Mouse (Mus musculus): ENCODE measurements around the gene Ppp1r15b. TPM values are rescaled to one million over a fixed set of nuclear protein-coding genes. Genes with fewer than 3 reads are reported as not detected.

Gene Ppp1r15b
- total RNA-seq, 2 experiments from 2014 or later = 41.4 to 44.3 TPM

GRCm38 (mm10) chr1:133125640-133126364 is 5.1 kb upstream of the Ppp1r15b start:
- no peak; the same call in 1 of the 2 replicates for TF ChIP-seq CTCF (IDR thresholded peaks at IDR 0.05)
- Histone ChIP-seq H3K27ac (no peak overlapping the region), H3K4me3 (no peak overlapping the region)
- DNase-seq (ENCODE audit: extremely low spot score in 1 of 2, low spot score in 2 of 2) = no peak
- intact Hi-C loops (cut with DNase I) = no loop called here

DNA sequence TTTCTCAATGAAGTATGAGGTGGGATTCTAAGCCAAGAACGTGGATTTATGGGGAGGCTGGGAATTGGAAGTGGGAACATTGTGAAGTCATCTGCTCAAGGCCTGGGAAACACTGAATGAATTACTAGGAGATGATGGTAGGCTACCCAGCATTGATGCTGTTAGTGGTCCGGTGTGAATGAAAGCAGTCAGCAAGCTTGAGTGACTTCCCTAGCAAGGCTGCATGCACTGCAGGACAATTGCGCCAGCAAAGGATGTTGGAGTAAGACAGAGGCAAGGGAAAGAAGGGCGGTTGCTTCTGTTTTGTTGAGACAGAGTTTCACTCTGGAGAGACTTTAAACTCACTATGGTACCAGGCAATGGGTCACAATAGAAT is 4.6 kb upstream of the Ppp1r15b start:
- intact Hi-C loops (cut with DNase I) = no loop called here
- H3K4me3 ChIP-seq = no peak overlapping the region
- no peak overlapping the region for H3K27ac ChIP-seq
- DNase-seq (ENCODE audit: extremely low spot score in 1 of 2, low spot score in 2 of 2) = no peak
- TF ChIP-seq CTCF (IDR thresholded peaks at IDR 0.05) = no peak

DNA sequence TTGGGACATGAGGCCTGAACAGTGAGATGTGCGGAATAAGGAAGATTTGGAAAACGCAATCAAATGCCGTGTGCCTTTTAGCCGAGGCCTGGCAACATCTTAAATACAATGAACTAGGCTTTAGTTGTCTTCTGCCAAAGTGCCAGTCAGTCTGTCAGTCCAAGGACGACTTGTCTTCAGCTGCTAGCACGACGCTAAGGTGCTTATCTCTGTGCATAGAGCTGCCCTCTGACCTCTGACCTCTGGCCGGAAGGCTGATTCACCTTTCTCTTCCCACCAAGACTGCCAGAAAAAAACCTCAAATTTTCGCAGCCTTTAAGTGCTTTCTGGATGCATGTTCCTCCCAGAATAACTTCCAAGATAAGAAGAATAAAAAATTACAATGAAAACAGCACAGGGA is 3.6 kb upstream of the Ppp1r15b start:
- DNase-seq (ENCODE audit: extremely low spot score in 1 of 2, low spot score in 2 of 2) = no peak
- TF ChIP-seq CTCF (IDR thresholded peaks at IDR 0.05) = no peak
- intact Hi-C loops (cut with DNase I) = no loop called here
- Histone ChIP-seq H3K27ac (no peak overlapping the region), H3K4me3 (no peak overlapping the region)

GRCm38 (mm10) chr1:133129471-133130221 is 1.3 kb upstream of the Ppp1r15b start:
- DNase-seq (ENCODE audit: extremely low spot score in 1 of 2, low spot score in 2 of 2) = no peak
- intact Hi-C loops (cut with DNase I) = loop anchor here (5.0 kb wide), 1 partner anchor 483 kb away; the partner anchor contains the start of gene Snrpe
- no peak for TF ChIP-seq CTCF (IDR thresholded peaks at IDR 0.05)
- H3K4me3 ChIP-seq = no peak overlapping the region
- peak overlapping the region; percentile 94 for H3K27ac ChIP-seq

DNA sequence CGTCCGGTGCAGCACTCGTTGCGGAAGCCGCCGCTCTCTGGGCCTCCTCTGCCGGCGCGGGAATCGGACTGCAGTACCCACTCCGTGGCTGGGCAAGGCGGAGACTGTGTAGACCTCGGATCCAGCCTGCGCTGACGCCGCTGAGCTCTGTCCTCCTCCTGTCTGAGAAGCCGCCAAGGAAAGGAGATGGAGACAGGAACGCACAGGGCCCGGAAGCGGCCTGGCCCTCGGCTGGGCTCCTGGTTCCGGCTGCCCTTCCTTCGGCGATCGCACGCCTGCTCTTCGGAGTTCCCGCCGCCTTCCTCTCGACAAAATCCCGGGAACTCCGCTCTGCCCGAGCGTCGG is 590 bp downstream of the Ppp1r15b start:
- Histone ChIP-seq H3K4me3 (peak overlapping the region; percentile 75), H3K27ac (peak overlapping the region; percentile 94)
- intact Hi-C loops (cut with DNase I) = loop anchor here (5.0 kb wide), 1 partner anchor 481 kb away; the partner anchor contains the start of gene Snrpe
- no peak for TF ChIP-seq CTCF (IDR thresholded peaks at IDR 0.05)
- DNase-seq (ENCODE audit: extremely low spot score in 1 of 2, low spot score in 2 of 2) = no peak

GRCm38 (mm10) chr1:133131936-133132335 is 993 bp downstream of the Ppp1r15b start:
- DNase-seq (ENCODE audit: extremely low spot score in 1 of 2, low spot score in 2 of 2) = no peak
- intact Hi-C loops (cut with DNase I) = loop anchor here (5.0 kb wide), 1 partner anchor 480 kb away; the partner anchor contains the start of gene Snrpe

DNA sequence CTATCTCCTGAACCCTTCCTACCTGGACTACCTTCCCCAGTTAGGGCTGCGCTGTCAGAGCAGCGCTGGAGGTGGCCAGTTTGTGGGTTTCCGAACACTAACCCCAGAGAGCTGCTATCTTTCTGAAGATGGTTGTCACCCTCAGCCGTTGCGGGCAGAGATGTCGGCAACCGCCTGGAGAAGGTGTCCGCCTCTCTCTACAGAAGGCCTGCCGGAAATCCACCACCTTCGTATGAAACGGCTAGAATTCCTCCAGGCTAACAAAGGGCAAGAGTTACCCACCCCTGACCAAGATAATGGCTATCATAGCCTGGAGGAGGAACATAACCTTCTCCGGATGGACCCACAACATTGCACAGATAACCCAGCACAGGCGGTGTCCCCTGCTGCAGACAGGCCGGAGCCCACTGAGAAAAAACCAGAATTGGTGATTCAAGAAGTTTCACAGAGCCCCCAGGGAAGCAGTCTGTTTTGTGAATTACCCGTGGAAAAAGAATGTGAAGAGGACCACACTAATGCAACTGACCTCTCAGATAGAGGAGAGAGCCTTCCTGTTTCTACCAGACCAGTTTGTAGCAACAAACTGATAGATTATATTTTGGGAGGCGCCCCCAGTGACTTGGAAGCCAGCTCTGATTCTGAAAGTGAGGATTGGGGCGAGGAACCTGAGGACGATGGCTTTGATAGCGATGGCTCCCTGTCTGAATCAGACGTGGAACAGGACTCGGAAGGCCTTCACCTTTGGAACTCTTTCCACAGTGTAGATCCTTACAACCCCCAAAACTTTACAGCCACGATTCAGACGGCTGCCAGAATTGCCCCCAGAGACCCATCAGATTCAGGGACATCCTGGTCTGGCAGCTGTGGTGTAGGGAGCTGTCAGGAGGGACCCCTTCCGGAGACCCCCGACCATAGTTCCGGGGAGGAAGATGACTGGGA is 1.7 kb downstream of the Ppp1r15b start:
- peak overlapping the region; percentile 94 for H3K27ac ChIP-seq
- intact Hi-C loops (cut with DNase I) = loop anchor here (5.0 kb wide), 1 partner anchor 480 kb away; the partner anchor contains the start of gene Snrpe
- H3K4me3 ChIP-seq = peak overlapping the region; percentile 75
- no peak for TF ChIP-seq CTCF (IDR thresholded peaks at IDR 0.05)
- no peak for DNase-seq (ENCODE audit: extremely low spot score in 1 of 2, low spot score in 2 of 2)

More at GRCm38 (mm10) chr1:133131936-133132335, 993 bp downstream of the Ppp1r15b start:
- Histone ChIP-seq H3K27ac (peak overlapping the region; percentile 94), H3K4me3 (peak overlapping the region; percentile 75)
- no peak for TF ChIP-seq CTCF (IDR thresholded peaks at IDR 0.05)

GRCm38 (mm10) chr1:133133425-133133824 is 2.5 kb downstream of the Ppp1r15b start:
- DNase-seq (ENCODE audit: extremely low spot score in 1 of 2, low spot score in 2 of 2) = no peak
- Histone ChIP-seq H3K27ac (peak overlapping the region; percentile 72; the same call in 1 of the 2 replicates), H3K4me3 (peak overlapping the region; percentile 75)
- intact Hi-C loops (cut with DNase I) = loop anchor here (5.0 kb wide), 1 partner anchor 479 kb away; the partner anchor contains the start of gene Snrpe
- no peak for TF ChIP-seq CTCF (IDR thresholded peaks at IDR 0.05)

GRCm38 (mm10) chr1:133134071-133134470 is 3.1 kb downstream of the Ppp1r15b start:
- intact Hi-C loops (cut with DNase I) = loop anchor here (5.0 kb wide), 1 partner anchor 478 kb away; the partner anchor contains the start of gene Snrpe

GRCm38 (mm10) chr1:133134881-133135280 is 3.9 kb downstream of the Ppp1r15b start:
- Histone ChIP-seq H3K27ac (no peak overlapping the region), H3K4me3 (peak overlapping the region; percentile 75)
- intact Hi-C loops (cut with DNase I) = loop anchor here (5.0 kb wide), 1 partner anchor 477 kb away; the partner anchor contains the start of gene Snrpe
- no peak for DNase-seq (ENCODE audit: extremely low spot score in 1 of 2, low spot score in 2 of 2)
- TF ChIP-seq CTCF (IDR thresholded peaks at IDR 0.05) = no peak

More at GRCm38 (mm10) chr1:133134071-133134470, 3.1 kb downstream of the Ppp1r15b start:
- peak overlapping the region; percentile 75 for H3K4me3 ChIP-seq
- TF ChIP-seq CTCF (IDR thresholded peaks at IDR 0.05) = no peak
- 0 out of 2 replicates have a peak overlapping the region, but pooled peaks have one; percentile 21 for H3K27ac ChIP-seq
- no peak for DNase-seq (ENCODE audit: extremely low spot score in 1 of 2, low spot score in 2 of 2)

- peak overlapping the region; percentile 75 for H3K4me3 ChIP-seq
- no peak for TF ChIP-seq CTCF (IDR thresholded peaks at IDR 0.05)
- intact Hi-C loops (cut with DNase I) = no loop called here
- no peak for DNase-seq (ENCODE audit: extremely low spot score in 1 of 2, low spot score in 2 of 2)
- H3K27ac ChIP-seq = no peak overlapping the region
Measured at GRCm38 (mm10) chr1:133135808-133136207, 4.9 kb downstream of the Ppp1r15b start.

All from left cerebral cortex, adult 2 months (tissue).